Mouse (Mus musculus): ENCODE data around the gene Gpr108. TPM values are rescaled to one million over a fixed set of nuclear protein-coding genes. Genes with fewer than 3 reads are reported as not detected.

Gpr108 gene
- polyA plus RNA-seq, 1 experiment from 2014 or later, result 37.0 TPM

DNA sequence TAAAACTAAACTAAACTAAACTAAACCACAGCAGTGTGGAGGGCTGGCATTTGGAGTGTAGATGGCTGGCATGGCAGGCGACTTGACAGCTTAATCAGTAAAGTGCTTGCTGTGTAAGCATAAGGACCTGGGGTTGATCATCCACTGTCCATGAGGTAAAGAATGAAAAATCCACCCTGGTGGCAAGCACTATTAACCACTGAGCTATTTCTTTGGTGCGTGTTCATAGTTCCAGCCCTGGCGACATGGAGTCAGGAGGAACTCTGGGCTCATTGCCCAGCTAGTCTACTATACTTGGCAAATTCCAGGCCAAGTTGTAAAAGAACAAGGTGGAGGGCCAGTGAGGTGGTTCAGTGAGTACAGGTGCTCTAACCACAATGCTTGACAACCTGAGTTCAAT lies 40.3 kb downstream of the Gpr108 start:
- Histone ChIP-seq H3K9me3 (ENCODE audit: control insufficient read depth, low read length) (no peaks in the 10 kb centered on the region), H3K4me1 (ENCODE audit: control insufficient read depth, insufficient read depth, low read length) (no peaks in the 10 kb centered on the region), H3K27me3 (replicated peaks; ENCODE audit: control insufficient read depth, insufficient read depth, low read length) (no peaks in the 10 kb centered on the region), H3K4me3 (ENCODE audit: low read length) (no peak overlapping the region), H3K4me2 (ENCODE audit: low read depth, low read length) (no peak overlapping the region), H3K36me3 (ENCODE audit: control insufficient read depth, insufficient read depth, low read length) (no peaks in the 10 kb centered on the region), H3K27ac (ENCODE audit: low read length) (no peak overlapping the region), H3K9ac (ENCODE audit: low read depth, low read length) (no peak overlapping the region)
- no peak for ATAC-seq
- WGBS, result 86% methylated on average over 3 of the region's 3 CpGs

- H3K27ac ChIP-seq (ENCODE audit: low read length), result no peak overlapping the region
- no peak overlapping the region for H3K4me2 ChIP-seq (ENCODE audit: low read depth, low read length)
- no peak overlapping the region for H3K4me3 ChIP-seq (ENCODE audit: low read length)
- H3K36me3 ChIP-seq (ENCODE audit: control insufficient read depth, insufficient read depth, low read length), result no peaks in the 10 kb centered on the region
- peak; percentile 86 for ATAC-seq
- no peaks in the 10 kb centered on the region for H3K9me3 ChIP-seq (ENCODE audit: control insufficient read depth, low read length)
- H3K4me1 ChIP-seq (ENCODE audit: control insufficient read depth, insufficient read depth, low read length), result no peaks in the 10 kb centered on the region
- no peak overlapping the region for H3K9ac ChIP-seq (ENCODE audit: low read depth, low read length)
- 57% methylated on average over 10 of the region's 10 CpGs for whole genome bisulfite sequencing
- H3K27me3 ChIP-seq (replicated peaks; ENCODE audit: control insufficient read depth, insufficient read depth, low read length), result no peaks in the 10 kb centered on the region
Observed at GRCm38 (mm10) chr17:57201841-57202724, 46.2 kb downstream of the Gpr108 start.

GRCm38 (mm10) chr17:57198252-57198651 lies 50.0 kb downstream of the Gpr108 start:
- Histone ChIP-seq H3K4me2 (ENCODE audit: low read depth, low read length) (no peak overlapping the region), H3K36me3 (ENCODE audit: control insufficient read depth, insufficient read depth, low read length) (no peaks in the 10 kb centered on the region), H3K4me1 (ENCODE audit: control insufficient read depth, insufficient read depth, low read length) (no peaks in the 10 kb centered on the region), H3K9ac (ENCODE audit: low read depth, low read length) (no peak overlapping the region), H3K4me3 (ENCODE audit: low read length) (no peak overlapping the region), H3K27me3 (replicated peaks; ENCODE audit: control insufficient read depth, insufficient read depth, low read length) (no peaks in the 10 kb centered on the region), H3K27ac (ENCODE audit: low read length) (no peak overlapping the region), H3K9me3 (ENCODE audit: control insufficient read depth, low read length) (no peaks in the 10 kb centered on the region)
- 78% methylated on average over 3 of the region's 3 CpGs for WGBS
- no peak for ATAC-seq

- Histone ChIP-seq H3K27me3 (replicated peaks; ENCODE audit: control insufficient read depth, insufficient read depth, low read length) (no peaks in the 10 kb centered on the region), H3K27ac (ENCODE audit: low read length) (no peak overlapping the region), H3K4me1 (ENCODE audit: control insufficient read depth, insufficient read depth, low read length) (no peaks in the 10 kb centered on the region), H3K36me3 (ENCODE audit: control insufficient read depth, insufficient read depth, low read length) (no peaks in the 10 kb centered on the region), H3K4me3 (ENCODE audit: low read length) (no peak overlapping the region), H3K9me3 (ENCODE audit: control insufficient read depth, low read length) (no peaks in the 10 kb centered on the region), H3K4me2 (ENCODE audit: low read depth, low read length) (no peak overlapping the region), H3K9ac (ENCODE audit: low read depth, low read length) (no peak overlapping the region)
- WGBS, result 76% methylated on average over 8 of the region's 8 CpGs
- 0 out of 2 replicates have a peak, but pooled peaks have one; percentile 44 for ATAC-seq
Observed at GRCm38 (mm10) chr17:57195326-57196010, 52.8 kb downstream of the Gpr108 start.

DNA sequence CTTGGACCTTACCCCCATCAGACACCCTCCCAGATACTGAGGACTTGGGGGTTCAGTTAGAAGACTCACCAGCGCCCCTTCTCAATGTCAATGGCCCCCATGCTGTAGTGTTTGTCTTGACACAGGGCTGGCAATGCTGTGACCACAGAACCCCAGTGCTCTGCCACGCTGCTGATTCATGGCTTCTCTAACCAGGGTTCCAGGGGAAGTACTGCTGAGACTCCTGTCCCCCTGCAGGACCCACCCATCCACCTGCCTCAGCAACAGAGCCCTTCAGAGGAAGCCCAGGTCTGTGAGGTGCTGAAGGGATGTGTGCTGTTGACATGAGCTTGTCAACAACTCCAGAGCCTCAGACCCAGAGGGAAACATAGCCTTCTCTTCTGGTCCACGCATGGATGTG lies 53.5 kb downstream of the Gpr108 start:
- 72% methylated on average over 3 of the region's 3 CpGs for WGBS
- Histone ChIP-seq H3K27ac (ENCODE audit: low read length) (no peak overlapping the region), H3K4me1 (ENCODE audit: control insufficient read depth, insufficient read depth, low read length) (no peaks in the 10 kb centered on the region), H3K9ac (ENCODE audit: low read depth, low read length) (no peak overlapping the region), H3K27me3 (replicated peaks; ENCODE audit: control insufficient read depth, insufficient read depth, low read length) (no peaks in the 10 kb centered on the region), H3K4me2 (ENCODE audit: low read depth, low read length) (no peak overlapping the region), H3K9me3 (ENCODE audit: control insufficient read depth, low read length) (no peaks in the 10 kb centered on the region), H3K36me3 (ENCODE audit: control insufficient read depth, insufficient read depth, low read length) (no peaks in the 10 kb centered on the region), H3K4me3 (ENCODE audit: low read length) (no peak overlapping the region)
- ATAC-seq, result no peak

DNA sequence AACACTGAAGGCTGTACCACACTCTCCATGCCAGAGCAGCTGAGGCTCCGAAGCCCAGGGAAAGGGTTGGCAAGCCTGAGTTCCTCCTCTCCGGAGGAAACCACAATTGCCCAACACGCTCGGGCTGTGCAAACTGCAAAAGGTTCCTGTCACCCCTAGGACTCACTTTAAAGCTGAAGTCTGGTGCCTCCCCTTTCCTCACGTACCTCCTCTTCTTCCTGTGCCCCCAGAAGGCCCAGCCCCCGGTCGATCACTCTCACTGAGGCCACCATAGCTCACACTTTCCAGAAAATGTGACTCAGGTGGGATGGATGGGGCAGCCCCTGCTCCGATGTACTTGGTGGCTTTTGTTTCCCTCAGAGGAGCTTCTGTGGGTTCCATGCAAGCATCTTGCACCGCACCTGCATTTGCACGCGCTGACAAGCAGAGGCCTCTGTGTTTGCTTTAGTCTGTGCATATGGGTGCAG lies 54.2 kb downstream of the Gpr108 start, which contains the start of gene Tnfsf14:
TSS of gene Tnfsf14 (minus strand) at position 137 of the 467 bp plus-strand sequence.
- Histone ChIP-seq H3K4me1 (ENCODE audit: control insufficient read depth, insufficient read depth, low read length) (no peaks in the 10 kb centered on the region), H3K9me3 (ENCODE audit: control insufficient read depth, low read length) (no peaks in the 10 kb centered on the region), H3K4me2 (ENCODE audit: low read depth, low read length) (no peak within 1 kb of the TSS), H3K4me3 (ENCODE audit: low read length) (no peak within 1 kb of the TSS), H3K27me3 (replicated peaks; ENCODE audit: control insufficient read depth, insufficient read depth, low read length) (no peaks in the 10 kb centered on the region), H3K36me3 (ENCODE audit: control insufficient read depth, insufficient read depth, low read length) (no peaks in the 10 kb centered on the region), H3K27ac (ENCODE audit: low read length) (no peak within 1 kb of the TSS), H3K9ac (ENCODE audit: low read depth, low read length) (no peak within 1 kb of the TSS)
- 73% methylated on average over 11 of the region's 11 CpGs for WGBS
- ATAC-seq, result no peak

DNA sequence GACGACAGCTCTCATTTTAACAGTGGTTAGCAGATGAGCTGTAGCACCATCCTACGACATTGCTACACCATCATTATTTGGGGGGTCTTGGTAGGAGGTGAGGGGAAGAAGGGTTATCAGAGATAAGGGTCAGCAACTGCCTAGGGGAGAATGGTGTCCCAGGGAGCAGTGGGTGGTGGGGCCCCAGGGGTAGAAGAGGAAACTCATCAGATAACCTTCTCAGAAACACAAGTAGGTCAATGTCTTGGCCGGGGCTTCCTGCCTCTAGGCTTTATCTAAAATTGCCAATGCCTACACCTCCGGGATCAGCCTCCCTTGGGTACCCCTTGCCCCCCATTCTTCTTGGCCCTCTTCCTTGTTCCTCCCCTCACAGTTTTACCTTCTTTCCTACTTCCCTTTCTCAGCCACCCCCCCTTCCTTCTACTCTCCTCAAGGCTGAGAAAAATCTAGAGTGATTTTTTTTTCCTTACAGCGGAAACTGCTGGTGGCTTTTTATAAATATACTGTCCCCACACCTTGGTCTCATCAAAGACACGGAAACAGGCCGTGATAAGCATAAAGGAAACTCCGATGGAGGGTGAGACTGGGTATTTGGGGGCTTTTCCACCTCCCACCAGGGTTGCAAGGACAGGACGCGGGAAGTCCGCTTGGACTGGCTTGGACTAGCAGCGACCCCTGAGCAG lies 59.6 kb downstream of the Gpr108 start:
- Histone ChIP-seq H3K27ac (ENCODE audit: low read length) (no peak overlapping the region), H3K27me3 (replicated peaks; ENCODE audit: control insufficient read depth, insufficient read depth, low read length) (no peaks in the 10 kb centered on the region), H3K4me2 (ENCODE audit: low read depth, low read length) (no peak overlapping the region), H3K4me3 (ENCODE audit: low read length) (no peak overlapping the region), H3K9me3 (ENCODE audit: control insufficient read depth, low read length) (no peaks in the 10 kb centered on the region), H3K36me3 (ENCODE audit: control insufficient read depth, insufficient read depth, low read length) (no peaks in the 10 kb centered on the region), H3K9ac (ENCODE audit: low read depth, low read length) (no peak overlapping the region), H3K4me1 (ENCODE audit: control insufficient read depth, insufficient read depth, low read length) (no peaks in the 10 kb centered on the region)
- no peak for ATAC-seq
- WGBS, result 78% methylated on average over 12 of the region's 12 CpGs

GRCm38 (mm10) chr17:57185641-57186040 lies 62.6 kb downstream of the Gpr108 start:
- Histone ChIP-seq H3K4me1 (ENCODE audit: control insufficient read depth, insufficient read depth, low read length) (no peaks in the 10 kb centered on the region), H3K4me2 (ENCODE audit: low read depth, low read length) (no peak overlapping the region), H3K9me3 (ENCODE audit: control insufficient read depth, low read length) (no peaks in the 10 kb centered on the region), H3K36me3 (ENCODE audit: control insufficient read depth, insufficient read depth, low read length) (no peaks in the 10 kb centered on the region), H3K9ac (ENCODE audit: low read depth, low read length) (no peak overlapping the region), H3K4me3 (ENCODE audit: low read length) (no peak overlapping the region), H3K27ac (ENCODE audit: low read length) (no peak overlapping the region), H3K27me3 (replicated peaks; ENCODE audit: control insufficient read depth, insufficient read depth, low read length) (no peaks in the 10 kb centered on the region)
- WGBS, result 68% methylated on average over 2 of the region's 2 CpGs
- ATAC-seq, result no peak
